Mouse (Mus musculus): ENCODE measurements at regions not wholly inside any gene's neighbourhood (a gene's known extent, or its start where the extent isn't known, plus 50 kb on each side); places are given as distances from the start of the nearest gene placed in this dataset.

DNA sequence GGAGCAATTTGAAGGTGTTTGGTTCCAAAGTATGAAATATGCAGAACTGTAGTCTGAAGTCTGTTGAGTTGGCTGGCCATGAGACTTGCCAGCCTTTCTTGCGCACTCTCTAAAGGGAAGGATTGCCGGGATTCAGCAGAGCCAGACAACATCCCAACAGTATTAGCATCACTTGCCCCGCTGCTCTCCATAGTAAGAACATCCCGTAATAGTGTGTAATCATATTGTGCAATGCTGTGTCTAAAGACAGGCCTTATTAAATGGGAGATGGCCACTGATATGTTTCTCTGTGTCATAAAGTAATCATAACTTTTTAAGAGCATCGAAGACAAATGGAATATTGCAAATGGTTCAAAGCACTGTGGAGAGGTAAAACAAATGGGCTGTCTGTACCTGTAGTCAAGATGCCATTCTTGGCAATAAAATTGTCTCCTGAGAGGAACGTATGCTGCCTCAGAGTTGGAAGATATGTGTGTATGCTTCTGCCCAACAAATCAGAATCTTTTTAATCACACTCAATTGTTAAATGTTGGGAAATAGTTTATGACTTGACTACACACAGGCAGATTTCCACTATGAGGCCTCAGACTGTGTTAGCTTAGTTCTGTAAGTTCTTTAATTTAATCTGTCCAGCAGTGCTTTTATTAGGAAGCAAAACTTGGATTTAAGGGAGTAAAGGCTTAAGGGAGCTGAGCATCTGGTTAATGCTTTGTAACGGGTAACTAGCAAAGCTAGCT, 293.6 kb downstream of the Ostf1 start:
- H3K9ac ChIP-seq (ENCODE audit: low read length) = no peak overlapping the region
- H3K27me3 ChIP-seq (ENCODE audit: control insufficient read depth, insufficient read depth, low read depth, low read length) = no peaks in the 10 kb centered on the region
- no peak; the same call in 1 of the 2 replicates for ATAC-seq (ENCODE audit: low read depth)
- H3K9me3 ChIP-seq (ENCODE audit: control insufficient read depth, low read length) = no peaks in the 10 kb centered on the region
- no peaks in the 10 kb centered on the region for H3K4me1 ChIP-seq (replicated peaks; ENCODE audit: control insufficient read depth, insufficient read depth, low read length)
- no peak overlapping the region for H3K27ac ChIP-seq (ENCODE audit: low read length)
- no peak overlapping the region for H3K4me2 ChIP-seq (ENCODE audit: low read depth, low read length)
- no peaks in the 10 kb centered on the region for H3K36me3 ChIP-seq (ENCODE audit: control insufficient read depth, insufficient read depth, low read length)
- WGBS = 84% methylated on average over 7 of the region's 7 CpGs
- no peak overlapping the region for H3K4me3 ChIP-seq (ENCODE audit: low read length)

DNA sequence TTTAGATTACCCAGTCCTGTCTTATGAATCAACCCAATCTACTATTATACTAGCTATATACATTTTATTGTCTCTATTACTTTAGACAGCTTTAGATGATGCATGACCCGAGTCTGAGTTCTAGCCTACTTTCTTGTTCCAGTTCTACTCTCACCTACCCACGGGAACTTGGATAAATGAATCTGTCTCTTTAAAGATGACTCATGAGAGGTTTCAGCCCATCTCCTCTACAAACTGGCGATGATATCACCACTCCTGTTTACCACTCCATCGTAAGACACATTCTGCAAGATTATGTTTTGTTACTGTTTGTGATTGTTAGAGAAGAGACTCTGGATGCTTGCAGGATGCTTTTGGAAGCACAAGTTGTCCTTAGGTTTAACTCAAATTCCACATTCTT, 295.0 kb downstream of the Ostf1 start:
- H3K4me2 ChIP-seq (ENCODE audit: low read depth, low read length) = no peak overlapping the region
- no peaks in the 10 kb centered on the region for H3K4me1 ChIP-seq (replicated peaks; ENCODE audit: control insufficient read depth, insufficient read depth, low read length)
- no peak overlapping the region for H3K27ac ChIP-seq (ENCODE audit: low read length)
- ATAC-seq (ENCODE audit: low read depth) = no peak
- H3K27me3 ChIP-seq (ENCODE audit: control insufficient read depth, insufficient read depth, low read depth, low read length) = no peaks in the 10 kb centered on the region
- H3K9ac ChIP-seq (ENCODE audit: low read length) = no peak overlapping the region
- 77% methylated on average over 4 of the region's 4 CpGs for WGBS
- H3K4me3 ChIP-seq (ENCODE audit: low read length) = no peak overlapping the region
- no peaks in the 10 kb centered on the region for H3K36me3 ChIP-seq (ENCODE audit: control insufficient read depth, insufficient read depth, low read length)
- H3K9me3 ChIP-seq (ENCODE audit: control insufficient read depth, low read length) = no peaks in the 10 kb centered on the region

DNA sequence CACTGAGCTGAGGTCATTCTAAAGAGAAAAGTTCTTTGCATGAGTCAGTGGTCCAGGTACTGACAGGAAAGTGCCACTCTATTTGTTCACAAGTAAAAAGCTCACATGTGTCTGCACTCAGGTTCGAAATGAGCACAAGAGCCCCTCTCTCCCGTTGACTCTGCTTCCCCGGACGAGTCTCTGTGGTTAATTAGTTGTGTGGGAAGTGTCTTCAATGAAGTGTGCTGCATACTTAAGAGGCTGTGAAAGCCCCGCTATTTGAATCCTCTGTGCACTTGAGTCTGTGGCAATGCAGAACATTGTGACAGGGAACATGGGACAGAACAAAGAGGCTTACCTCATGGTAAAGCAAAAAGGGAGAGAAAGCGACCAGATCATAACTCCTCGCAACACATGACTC, 297.0 kb downstream of the Ostf1 start:
- Histone ChIP-seq H3K36me3 (ENCODE audit: control insufficient read depth, insufficient read depth, low read length) (no peaks in the 10 kb centered on the region), H3K9ac (ENCODE audit: low read length) (no peak overlapping the region), H3K4me1 (replicated peaks; ENCODE audit: control insufficient read depth, insufficient read depth, low read length) (no peaks in the 10 kb centered on the region), H3K9me3 (ENCODE audit: control insufficient read depth, low read length) (no peaks in the 10 kb centered on the region), H3K4me2 (ENCODE audit: low read depth, low read length) (no peak overlapping the region), H3K27ac (ENCODE audit: low read length) (no peak overlapping the region), H3K27me3 (ENCODE audit: control insufficient read depth, insufficient read depth, low read depth, low read length) (no peaks in the 10 kb centered on the region), H3K4me3 (ENCODE audit: low read length) (no peak overlapping the region)
- no peak for ATAC-seq (ENCODE audit: low read depth)
- 63% methylated on average over 7 of the region's 7 CpGs for WGBS

DNA sequence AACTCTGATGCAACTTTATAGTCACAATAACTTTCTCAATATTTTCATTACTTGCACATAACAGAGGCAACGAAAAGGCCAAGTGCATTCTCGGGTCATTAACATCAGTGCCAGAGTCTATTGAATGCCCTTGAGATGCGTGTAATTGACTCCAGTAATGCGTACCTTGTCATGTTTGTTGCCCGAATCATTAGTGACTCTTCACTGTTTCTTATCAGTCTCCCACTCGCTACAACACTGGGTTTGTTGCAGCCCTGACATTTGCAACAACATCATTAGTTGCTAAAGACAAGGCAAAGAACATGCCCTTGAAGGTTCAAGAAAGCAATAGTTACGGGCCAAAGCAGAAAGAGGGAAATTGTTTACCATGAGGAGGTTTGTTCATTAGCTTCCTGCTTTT, 299.8 kb downstream of the Ostf1 start:
- no peak for ATAC-seq (ENCODE audit: low read depth)
- no peaks in the 10 kb centered on the region for H3K36me3 ChIP-seq (ENCODE audit: control insufficient read depth, insufficient read depth, low read length)
- H3K4me1 ChIP-seq (replicated peaks; ENCODE audit: control insufficient read depth, insufficient read depth, low read length) = no peaks in the 10 kb centered on the region
- no peak overlapping the region for H3K9ac ChIP-seq (ENCODE audit: low read length)
- WGBS = 68% methylated on average over 7 of the region's 7 CpGs
- H3K27ac ChIP-seq (ENCODE audit: low read length) = no peak overlapping the region
- no peak overlapping the region for H3K4me2 ChIP-seq (ENCODE audit: low read depth, low read length)
- no peaks in the 10 kb centered on the region for H3K27me3 ChIP-seq (ENCODE audit: control insufficient read depth, insufficient read depth, low read depth, low read length)
- H3K4me3 ChIP-seq (ENCODE audit: low read length) = no peak overlapping the region
- no peaks in the 10 kb centered on the region for H3K9me3 ChIP-seq (ENCODE audit: control insufficient read depth, low read length)

DNA sequence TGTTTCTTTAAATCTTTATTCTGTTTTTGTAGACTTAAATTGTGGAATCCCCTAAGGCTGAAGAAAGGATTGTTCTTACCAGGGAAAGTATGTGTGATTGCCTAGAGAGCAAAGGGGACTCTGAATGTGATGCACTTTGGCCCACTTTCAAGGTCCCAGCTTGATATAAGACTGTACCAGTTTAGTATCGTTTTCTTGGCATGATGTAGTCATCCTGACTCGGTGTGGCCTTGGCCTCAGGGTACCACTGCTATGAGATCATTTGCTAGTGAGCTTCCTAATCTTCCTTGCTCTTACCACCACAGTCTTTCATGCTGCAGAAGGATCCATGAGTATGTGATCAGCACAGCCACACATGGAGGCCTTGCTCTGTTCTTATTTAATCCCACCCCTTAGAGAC, 302.2 kb downstream of the Ostf1 start:
- H3K36me3 ChIP-seq (ENCODE audit: control insufficient read depth, insufficient read depth, low read length) = no peaks in the 10 kb centered on the region
- H3K4me1 ChIP-seq (replicated peaks; ENCODE audit: control insufficient read depth, insufficient read depth, low read length) = no peaks in the 10 kb centered on the region
- WGBS = 71% methylated on average over 2 of the region's 2 CpGs
- no peaks in the 10 kb centered on the region for H3K27me3 ChIP-seq (ENCODE audit: control insufficient read depth, insufficient read depth, low read depth, low read length)
- no peak overlapping the region for H3K4me3 ChIP-seq (ENCODE audit: low read length)
- H3K4me2 ChIP-seq (ENCODE audit: low read depth, low read length) = no peak overlapping the region
- no peak overlapping the region for H3K9ac ChIP-seq (ENCODE audit: low read length)
- H3K27ac ChIP-seq (ENCODE audit: low read length) = no peak overlapping the region
- ATAC-seq (ENCODE audit: low read depth) = no peak
- no peaks in the 10 kb centered on the region for H3K9me3 ChIP-seq (ENCODE audit: control insufficient read depth, low read length)

DNA sequence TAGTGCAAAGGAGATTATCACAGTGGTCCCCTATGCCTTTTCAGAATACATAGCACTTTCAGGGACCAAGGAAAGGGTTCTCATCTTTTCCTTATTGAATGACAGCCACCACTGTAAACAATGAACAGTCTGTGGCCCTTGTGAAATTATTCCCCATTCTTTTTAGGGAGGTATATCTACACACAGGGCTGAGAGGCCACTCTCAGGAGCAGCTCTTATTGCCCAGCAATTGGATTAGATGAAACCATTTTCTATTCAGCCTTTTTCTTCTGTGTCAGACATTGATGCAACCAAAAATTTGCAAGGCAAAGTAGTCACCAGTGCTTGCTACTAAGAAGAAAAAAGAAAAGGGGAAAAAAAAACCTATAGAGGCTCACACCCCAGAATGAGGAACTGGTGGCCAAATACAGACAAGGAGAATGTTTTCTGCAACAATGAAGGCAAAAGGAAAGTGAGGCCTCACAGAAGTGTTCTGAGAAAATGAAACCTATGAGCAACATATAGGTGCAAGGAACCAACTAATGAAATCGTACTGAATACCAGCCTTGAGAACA, 313.2 kb downstream of the Ostf1 start:
- Histone ChIP-seq H3K9ac (ENCODE audit: low read length) (no peak overlapping the region), H3K4me3 (ENCODE audit: low read length) (no peak overlapping the region), H3K27ac (ENCODE audit: low read length) (no peak overlapping the region), H3K27me3 (ENCODE audit: control insufficient read depth, insufficient read depth, low read depth, low read length) (no peaks in the 10 kb centered on the region), H3K4me2 (ENCODE audit: low read depth, low read length) (no peak overlapping the region), H3K9me3 (ENCODE audit: control insufficient read depth, low read length) (no peaks in the 10 kb centered on the region), H3K4me1 (replicated peaks; ENCODE audit: control insufficient read depth, insufficient read depth, low read length) (no peaks in the 10 kb centered on the region), H3K36me3 (ENCODE audit: control insufficient read depth, insufficient read depth, low read length) (no peaks in the 10 kb centered on the region)
- ATAC-seq (ENCODE audit: low read depth) = no peak
- WGBS = 76% methylated on average over 1 of the region's 1 CpGs

DNA sequence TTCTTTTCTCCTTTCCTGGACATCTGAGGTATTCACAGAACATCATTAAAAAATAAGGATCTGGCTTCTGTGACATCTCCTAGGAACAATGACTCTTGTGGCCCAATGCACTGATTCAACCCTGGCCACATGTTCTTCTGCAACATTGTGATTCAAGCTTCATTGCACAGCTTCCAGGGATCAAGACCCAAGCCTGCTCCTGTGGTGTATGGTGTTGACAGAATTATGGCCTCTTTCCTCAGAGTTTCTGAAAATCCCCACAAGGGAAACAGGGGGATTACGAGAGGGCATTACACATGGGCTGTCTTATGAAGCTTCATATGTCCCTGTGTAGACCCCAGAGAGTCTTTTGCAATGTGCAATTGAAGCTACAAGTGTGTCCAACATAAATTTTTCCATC, 358.2 kb downstream of the Ostf1 start:
- Histone ChIP-seq H3K4me3 (ENCODE audit: low read length) (no peak overlapping the region), H3K9ac (ENCODE audit: low read length) (no peak overlapping the region), H3K27ac (ENCODE audit: low read length) (no peak overlapping the region), H3K9me3 (ENCODE audit: control insufficient read depth, low read length) (no peaks in the 10 kb centered on the region), H3K36me3 (ENCODE audit: control insufficient read depth, insufficient read depth, low read length) (no peaks in the 10 kb centered on the region), H3K4me2 (ENCODE audit: low read depth, low read length) (no peak overlapping the region), H3K4me1 (replicated peaks; ENCODE audit: control insufficient read depth, insufficient read depth, low read length) (no peaks in the 10 kb centered on the region), H3K27me3 (ENCODE audit: control insufficient read depth, insufficient read depth, low read depth, low read length) (no peaks in the 10 kb centered on the region)
- WGBS = 45% methylated on average over 1 of the region's 1 CpGs
- ATAC-seq (ENCODE audit: low read depth) = no peak

DNA sequence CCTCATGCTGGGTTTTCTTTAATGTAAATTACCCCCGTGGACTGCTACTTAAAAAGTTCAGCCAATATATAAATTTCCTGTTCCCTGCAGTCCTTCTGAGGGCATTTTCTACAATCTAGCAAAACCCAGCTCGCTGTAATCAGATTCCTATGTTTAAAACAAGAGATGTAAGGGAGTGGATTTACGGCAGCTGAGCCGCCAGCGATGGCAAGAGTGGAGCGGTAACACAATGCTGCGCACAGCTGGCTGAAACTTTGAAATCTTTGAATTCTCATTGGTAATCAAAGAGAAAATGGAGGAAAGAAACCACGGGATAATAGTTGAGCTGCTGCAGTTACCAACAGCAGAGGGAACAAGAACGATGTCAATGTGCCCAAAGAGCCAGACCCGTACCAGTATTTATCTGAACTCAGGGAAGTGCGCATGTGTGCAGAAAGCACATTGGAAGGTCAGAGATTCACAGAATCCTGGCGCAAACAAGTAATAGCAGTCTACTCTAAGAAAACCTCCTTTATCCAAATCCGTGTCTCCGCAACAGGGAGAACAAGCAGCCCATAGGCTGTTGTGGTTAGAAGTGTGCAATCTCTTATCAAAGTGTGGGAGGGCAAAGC, 376.4 kb downstream of the Ostf1 start:
- 75% methylated on average over 14 of the region's 14 CpGs for WGBS
- H3K27ac ChIP-seq (ENCODE audit: low read length) = no peak overlapping the region
- no peak for ATAC-seq (ENCODE audit: low read depth)

DNA sequence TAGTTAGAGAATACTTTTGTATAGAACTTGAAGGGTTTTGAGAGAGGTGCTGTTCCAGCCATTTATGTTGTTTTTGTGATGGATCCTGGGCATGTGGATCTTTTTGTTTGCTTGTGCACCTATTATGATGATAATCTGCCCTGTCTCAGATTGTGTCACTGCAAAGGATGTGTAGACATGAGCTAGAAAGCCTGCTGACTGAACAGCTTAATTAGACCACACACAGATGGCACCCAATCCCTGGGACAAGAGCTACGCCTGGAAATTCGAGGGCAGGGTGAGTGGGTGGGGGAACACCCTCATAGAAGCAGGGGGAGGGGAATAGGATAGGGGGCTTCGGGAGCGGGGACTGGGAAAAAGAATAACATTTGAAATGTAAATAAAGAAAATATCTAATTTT, 378.3 kb downstream of the Ostf1 start:
- H3K4me3 ChIP-seq (ENCODE audit: low read length) = no peak overlapping the region
- WGBS = 77% methylated on average over 4 of the region's 4 CpGs
- H3K36me3 ChIP-seq (ENCODE audit: control insufficient read depth, insufficient read depth, low read length) = no peaks in the 10 kb centered on the region
- no peak for ATAC-seq (ENCODE audit: low read depth)
- H3K4me2 ChIP-seq (ENCODE audit: low read depth, low read length) = no peak overlapping the region
- H3K27ac ChIP-seq (ENCODE audit: low read length) = no peak overlapping the region
- H3K9me3 ChIP-seq (ENCODE audit: control insufficient read depth, low read length) = no peaks in the 10 kb centered on the region
- no peaks in the 10 kb centered on the region for H3K4me1 ChIP-seq (replicated peaks; ENCODE audit: control insufficient read depth, insufficient read depth, low read length)
- no peak overlapping the region for H3K9ac ChIP-seq (ENCODE audit: low read length)
- no peaks in the 10 kb centered on the region for H3K27me3 ChIP-seq (ENCODE audit: control insufficient read depth, insufficient read depth, low read depth, low read length)

More for the DNA sequence above, 376.4 kb downstream of the Ostf1 start:
- Histone ChIP-seq H3K4me3 (ENCODE audit: low read length) (no peak overlapping the region), H3K9me3 (ENCODE audit: control insufficient read depth, low read length) (no peaks in the 10 kb centered on the region), H3K9ac (ENCODE audit: low read length) (no peak overlapping the region), H3K36me3 (ENCODE audit: control insufficient read depth, insufficient read depth, low read length) (no peaks in the 10 kb centered on the region), H3K4me2 (ENCODE audit: low read depth, low read length) (no peak overlapping the region), H3K27me3 (ENCODE audit: control insufficient read depth, insufficient read depth, low read depth, low read length) (no peaks in the 10 kb centered on the region), H3K4me1 (replicated peaks; ENCODE audit: control insufficient read depth, insufficient read depth, low read length) (no peaks in the 10 kb centered on the region)

All from lung, embryonic 16.5 days (tissue).